Mouse (Mus musculus) cerebellum, adult 18-20 months (tissue): ENCODE results near the gene Kcnc1.
A peak's percentile ranks its signal among the peaks of the same experiment; 100 is the strongest.

Source experiments
- DNase-seq, 2 experiments: peaks; one replicate each; pipeline ENCODE4 v3.0.0; 2021

Gene Kcnc1

DNA sequence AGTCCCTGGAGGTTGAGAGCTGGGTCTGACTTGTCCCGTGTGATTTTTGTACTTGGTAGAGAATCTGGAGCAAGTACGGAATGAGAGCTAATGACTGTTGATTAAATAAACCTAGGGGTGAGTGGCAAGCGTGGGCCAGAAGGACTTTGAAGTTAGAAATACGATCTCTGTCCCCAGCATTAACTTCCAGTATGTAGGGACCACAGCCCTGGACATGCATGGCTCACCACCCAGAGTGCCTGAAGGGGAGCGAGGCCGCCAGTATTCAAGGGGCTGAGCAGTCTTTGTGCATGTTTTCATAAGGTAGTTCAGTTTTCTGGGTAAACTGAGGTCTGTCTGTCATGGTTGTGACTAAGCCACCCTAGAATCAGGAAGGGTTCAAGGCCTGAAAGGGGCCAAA, 726 bp upstream of the Kcnc1 start:
- DNase-seq: peak; percentile 26 to 44

DNA sequence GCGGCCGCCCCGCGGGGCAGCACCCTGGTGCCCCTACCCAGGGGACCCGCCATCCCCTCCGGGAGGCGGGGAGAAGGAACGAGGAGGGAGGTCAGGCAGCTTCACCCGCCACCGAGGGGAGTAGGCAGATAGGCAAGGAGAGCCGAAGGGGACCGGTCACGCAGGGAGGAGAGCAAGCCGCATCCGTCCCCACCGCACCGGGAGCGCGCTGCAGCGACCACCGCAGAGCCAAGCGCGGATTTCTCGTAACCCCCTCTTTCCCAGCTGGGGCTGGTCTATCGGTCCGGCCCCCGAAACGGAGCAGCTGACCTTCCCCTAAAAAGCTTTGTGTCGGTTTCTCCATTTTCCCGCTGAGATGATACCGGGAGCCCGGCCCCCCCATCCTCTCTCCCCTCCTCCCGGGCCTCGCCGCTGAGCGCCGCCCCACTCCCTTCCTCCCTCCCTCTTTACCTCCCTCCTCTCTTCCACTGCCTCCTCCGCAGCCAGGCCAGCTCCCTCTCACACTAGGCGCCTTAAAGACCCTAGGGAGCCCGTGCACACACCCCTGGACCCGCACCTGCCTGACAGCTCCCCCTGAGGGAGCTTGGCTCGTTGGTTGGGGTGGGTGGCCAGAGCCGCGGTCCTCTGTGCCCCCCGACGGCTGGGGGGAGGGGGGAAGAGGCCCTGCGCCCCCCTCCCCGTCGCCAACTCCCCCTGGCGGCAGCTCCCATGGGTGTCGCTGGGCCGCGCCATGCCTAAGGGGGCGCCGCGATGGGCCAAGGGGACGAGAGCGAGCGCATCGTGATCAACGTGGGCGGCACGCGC, 833 bp downstream of the Kcnc1 start:
- DNase-seq: peak; percentile 74

DNA sequence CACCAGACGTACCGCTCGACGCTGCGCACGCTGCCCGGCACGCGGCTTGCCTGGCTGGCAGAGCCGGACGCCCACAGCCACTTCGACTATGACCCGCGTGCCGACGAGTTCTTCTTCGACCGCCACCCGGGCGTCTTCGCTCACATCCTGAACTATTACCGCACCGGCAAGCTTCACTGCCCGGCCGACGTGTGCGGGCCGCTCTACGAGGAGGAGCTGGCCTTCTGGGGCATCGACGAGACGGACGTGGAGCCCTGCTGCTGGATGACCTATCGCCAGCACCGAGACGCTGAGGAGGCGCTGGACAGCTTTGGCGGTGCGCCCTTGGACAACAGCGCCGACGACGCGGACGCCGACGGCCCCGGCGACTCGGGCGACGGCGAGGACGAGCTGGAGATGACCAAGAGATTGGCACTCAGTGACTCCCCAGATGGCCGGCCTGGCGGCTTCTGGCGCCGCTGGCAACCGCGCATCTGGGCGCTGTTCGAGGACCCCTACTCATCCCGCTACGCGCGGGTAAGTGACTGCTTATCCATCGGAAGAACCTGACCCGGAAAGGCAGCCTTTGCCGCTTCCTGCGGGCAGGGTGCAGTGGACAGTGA, 1.5 kb downstream of the Kcnc1 start:
- peak; percentile 30 to 61 for DNase-seq

GRCm38 (mm10) chr7:46398612-46399011, 2.3 kb downstream of the Kcnc1 start:
- peak in 1 of 2 experiments; percentile 16 for DNase-seq

DNA sequence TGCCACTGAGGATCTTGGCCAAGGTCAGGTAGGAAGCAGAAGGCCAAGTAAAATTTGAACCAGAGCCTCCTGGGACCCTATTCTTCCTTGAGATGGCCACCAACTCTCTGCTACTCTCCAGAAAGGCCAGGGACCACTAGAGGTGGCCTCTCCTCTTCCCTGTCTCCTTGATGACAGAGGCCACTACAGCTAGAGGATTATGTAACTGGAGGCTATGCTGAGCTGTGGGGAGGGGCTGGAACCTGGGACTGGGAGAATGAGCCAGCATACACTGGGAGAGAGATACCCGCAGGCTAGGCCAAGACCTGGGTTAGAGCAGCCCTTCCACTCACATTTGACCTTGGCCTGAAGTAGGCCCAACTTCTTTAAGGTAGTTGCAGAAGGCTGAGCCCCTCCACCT, 3.4 kb downstream of the Kcnc1 start:
- DNase-seq: peak; percentile 48 to 59

DNA sequence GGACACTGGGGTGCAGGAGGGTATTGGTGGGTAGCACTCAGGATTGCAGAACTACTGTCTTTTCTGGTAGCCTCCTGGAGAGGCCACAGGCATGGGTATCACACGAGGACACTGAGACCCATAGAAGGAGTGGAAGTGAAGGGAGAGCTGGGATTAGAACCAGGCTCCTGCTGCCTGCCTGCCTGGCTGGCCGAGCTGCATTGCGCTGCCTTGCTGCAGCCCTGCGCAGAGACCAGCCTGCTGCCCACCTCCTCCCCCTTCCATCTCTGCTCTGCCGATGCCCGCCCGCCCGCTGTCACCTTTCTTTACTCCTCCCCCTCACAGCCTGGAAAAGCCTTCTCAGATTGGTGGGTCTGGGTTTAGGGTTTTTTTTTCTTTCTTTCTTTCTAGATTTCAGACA, 4.0 kb downstream of the Kcnc1 start:
- peak; percentile 56 for DNase-seq

GRCm38 (mm10) chr7:46401371-46402180, 5.3 kb downstream of the Kcnc1 start:
- peak; percentile 44 to 46 for DNase-seq

DNA sequence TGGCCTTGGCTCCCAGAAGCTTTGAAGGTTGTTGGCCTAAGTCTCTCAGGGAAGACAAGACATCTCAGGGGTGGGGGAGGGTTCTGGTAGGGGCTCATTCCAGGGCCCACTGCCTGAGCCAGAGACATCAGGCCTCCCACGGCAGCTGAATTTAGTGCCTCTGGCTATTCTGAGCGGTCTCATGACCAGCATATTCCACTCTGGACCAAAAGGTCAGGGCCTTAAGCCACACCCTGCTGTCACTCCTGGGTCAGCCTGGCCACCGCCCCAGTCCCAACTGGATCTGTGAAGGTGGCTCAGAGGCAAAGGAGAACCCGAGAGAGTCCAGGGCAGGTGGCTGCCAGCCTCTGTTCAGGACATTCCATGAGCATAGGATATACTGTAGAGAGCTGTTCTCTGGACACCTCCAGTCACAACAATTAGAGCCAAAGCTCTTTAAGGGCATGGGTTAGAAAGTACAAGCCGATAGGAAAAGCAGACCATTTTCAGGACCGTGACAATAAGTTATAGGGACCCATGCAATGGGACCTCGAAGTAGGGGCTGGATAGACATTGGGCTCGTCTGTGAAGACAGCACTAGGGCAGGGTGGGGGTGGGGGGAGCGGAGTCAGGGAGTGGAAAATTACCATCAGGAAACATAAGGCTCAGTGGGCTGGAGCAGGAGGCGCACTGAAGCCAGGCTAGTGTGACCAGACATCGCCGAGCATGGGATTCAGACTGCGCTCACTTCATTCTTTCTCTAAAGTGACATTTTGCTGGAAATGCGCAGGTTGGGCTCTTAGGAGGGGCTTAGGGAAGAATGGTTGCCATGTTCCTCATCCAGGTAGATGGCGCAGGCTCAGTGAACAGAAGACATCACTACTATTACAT, 7.6 kb downstream of the Kcnc1 start:
- peak; percentile 47 to 54 for DNase-seq

DNA sequence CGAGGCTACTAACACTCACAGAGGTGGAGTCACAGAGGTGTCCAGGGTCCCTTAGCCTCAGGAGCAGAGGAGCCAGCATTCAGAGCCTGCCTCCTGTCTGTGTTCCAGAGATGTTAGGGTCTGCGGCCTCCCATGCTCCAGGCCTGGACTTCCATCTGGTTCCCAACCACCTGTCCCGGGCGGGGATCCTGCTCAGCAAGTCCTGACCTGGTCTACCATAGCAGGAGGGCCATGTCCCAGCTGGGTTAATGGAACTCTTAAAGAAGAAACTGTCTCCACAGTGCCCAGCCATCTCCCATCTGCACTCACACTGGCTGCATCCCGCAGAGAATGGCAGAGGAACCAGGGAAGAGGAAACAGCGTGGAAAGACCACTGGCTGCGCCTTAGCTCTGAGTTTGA, 8.5 kb downstream of the Kcnc1 start:
- DNase-seq: peak; percentile 46 to 54

DNA sequence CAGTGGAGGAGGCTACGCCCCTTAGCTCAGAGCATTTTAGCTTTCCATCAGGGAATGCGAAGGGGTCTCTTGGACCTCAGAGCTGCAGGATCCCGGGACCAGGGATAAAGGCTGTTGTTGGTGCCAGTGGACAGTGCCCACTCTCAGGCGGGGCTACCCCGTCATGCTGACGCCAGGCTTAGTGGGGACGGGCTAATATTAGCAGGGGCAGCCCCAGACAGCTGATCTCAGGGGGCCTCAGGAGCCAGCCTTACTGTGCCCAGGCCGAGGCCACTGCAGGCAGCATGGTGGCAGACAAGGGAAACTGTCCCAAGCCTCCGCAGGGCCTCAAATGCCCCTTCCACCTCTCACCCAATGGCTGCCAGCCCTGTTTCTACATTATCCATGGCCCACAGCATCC, 12.3 kb downstream of the Kcnc1 start:
- no peak for DNase-seq

DNA sequence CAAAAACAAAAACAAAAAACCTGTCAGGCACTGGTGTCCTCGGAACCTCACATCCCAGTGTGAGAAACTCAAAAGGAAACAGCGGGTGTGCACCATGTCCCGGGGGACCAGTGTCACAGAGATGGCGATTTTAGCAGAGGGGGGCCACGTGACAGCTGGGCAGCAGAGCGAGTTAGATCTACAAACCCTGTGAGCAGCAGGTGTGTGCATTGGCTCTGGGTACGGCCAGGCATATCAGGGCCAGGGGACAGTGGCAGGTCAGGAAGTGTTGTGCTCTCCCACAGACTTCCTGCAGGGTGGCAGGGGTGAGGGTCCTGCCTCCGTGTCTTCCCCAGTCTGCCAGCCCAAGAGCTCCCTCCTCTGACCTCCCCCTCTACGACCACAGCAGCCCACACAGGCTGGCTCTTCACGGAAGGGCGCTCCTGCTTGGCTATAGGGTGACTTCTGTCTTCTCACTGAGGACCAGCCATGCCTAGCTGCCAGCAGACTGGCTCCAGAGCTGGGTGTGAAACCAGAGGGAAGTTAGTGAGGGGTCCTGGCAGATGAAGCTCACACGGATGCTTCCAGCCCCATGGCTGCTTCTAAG, 13.0 kb downstream of the Kcnc1 start:
- no peak for DNase-seq

DNA sequence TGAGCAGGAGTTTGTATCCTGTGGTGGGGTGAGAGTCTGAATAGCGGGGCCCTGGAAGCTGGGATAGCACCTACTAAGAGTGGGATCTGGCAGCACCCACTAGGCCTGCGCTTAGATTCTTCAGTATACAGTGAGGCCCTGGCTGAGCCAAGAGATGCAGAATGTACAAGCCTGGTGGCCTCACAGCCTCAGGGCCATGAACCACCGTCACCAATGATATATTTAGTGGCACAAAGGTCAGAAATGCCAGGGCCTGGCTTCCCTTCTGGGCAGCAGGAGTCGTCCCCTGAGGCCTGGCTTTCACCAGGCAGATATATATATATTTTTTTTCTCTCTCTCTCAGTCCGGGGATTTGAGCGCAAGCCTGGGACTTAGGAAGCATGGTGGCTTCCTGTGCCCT, 14.4 kb downstream of the Kcnc1 start:
- DNase-seq: no peak

DNA sequence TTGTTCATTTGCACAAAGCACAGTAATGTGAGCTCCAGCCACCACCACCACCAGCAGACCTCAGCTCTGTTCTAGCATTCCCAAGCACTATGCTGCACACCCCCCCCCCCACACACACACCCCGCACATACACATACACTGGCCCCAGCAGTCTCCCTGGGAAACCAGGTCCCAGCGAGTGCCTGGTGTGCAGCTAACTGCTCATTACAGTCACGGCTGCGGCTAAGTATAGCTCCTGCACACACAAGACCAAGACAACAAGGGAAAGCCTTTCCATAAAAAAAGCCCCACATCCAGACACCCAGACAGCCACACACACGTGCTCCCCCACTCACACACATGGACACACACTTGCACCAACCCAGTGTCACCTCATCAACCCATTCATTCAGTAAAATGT, 16.5 kb downstream of the Kcnc1 start:
- DNase-seq: no peak

DNA sequence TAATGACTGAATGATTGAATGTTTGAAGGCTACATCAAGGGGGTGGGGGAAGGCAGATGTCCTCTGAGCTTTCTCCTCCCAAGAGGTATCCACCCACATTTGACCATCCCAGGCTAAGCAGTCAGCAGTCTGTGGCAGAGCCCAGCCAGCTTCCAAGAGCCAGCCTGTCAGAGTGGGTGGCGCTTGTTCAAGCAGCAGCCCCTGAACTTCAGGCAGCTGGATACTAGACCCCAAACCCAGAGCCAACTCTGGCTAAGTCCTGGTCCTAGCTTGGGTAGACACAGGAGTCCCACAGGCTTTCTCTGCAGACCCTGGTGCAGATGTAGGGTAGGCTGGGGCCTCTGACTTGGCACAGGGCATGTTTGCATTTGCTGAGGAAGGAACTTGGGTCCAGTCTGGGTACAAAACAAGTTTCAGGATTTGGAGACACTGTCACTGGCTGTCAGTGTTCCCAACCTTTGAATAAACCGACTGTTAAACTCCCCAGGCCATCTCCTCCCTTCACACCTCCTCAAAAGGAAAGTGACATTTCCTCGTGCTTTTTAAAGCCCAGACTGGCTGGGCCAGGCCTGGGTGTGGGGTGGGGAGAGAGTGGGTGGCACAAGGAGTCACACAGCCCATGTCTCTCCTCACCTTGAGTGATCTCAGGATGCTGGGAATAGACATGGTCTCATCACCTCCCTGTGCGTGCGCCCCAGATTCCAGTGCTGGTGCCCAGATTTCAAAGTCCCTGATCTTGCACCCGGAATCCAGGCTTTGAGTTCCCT, 17.8 kb downstream of the Kcnc1 start:
- no peak for DNase-seq

DNA sequence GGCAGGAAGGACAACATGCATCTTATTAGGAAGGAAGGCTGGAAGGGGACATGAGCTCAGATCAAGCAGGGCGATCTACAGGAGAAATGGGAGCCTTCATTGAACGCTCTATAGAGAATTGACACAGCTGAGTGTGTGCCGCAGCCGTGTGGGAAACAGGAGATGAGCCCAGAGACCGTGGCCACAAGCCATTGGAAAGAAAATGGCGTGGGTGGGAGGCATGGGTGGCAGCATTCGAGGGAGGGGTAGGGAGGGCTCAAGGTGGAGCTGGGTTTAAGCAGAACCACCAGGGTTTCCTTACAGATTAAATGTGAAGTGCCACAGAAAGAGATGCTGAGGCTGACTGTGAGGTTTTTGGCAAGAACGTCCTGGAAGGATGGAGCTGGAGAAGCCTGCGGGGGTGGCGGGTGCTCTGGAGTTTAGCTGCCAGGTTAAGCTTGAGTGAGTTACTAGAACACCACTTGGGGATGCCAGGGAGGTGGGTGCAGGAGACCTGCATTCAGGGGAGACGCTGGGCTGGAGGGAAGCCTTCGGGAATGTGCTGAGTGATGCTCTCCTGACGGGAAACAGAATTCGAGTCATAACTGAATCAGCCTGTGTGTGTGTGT, 19.6 kb downstream of the Kcnc1 start:
- peak; percentile 71 for DNase-seq

DNA sequence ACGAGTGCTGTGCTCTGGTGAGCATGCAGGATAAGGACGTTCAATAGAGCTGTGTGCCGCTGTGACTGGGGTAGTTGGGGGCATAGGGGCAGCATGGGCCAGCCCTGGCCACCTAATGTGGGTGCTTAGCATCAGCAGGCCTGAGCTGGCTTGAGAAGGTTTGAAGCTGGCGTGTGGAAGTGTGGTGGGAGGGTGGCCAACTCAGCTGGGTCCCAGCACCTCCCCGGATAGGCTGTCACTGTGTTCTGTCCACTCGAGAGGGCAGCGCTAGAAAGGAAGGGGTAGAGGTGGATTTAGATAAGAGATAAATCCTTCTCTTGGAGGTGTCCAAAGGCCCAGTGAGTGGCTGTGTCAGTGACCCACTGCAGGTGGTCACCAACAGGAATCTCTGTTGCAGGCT, 21.2 kb downstream of the Kcnc1 start:
- peak in 1 of 2 experiments; percentile 59 for DNase-seq

- DNase-seq: peak; percentile 73 to 74
These were observed 21.9 kb downstream of the Kcnc1 start for GRCm38 (mm10) chr7:46418102-46418622.

DNA sequence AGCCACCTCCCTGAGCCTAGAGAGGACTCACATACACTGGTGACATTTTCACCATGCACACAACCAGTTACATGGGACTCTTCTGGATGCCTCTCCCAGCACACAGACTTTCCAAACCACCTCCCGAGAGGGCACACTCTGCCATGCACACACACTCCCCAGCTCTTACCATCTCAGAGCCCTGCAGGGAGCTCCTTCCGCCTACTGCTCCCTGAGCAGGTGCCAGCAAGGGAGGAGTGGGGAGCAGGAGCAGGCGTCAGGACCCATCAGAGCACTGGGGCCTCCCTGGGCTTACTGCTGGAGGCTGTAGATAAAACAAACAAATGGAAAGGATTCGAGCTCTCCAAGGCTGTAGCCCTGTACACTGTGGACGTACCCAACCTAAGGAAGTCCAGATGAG, 25.2 kb downstream of the Kcnc1 start:
- peak; percentile 64 to 71 for DNase-seq

- DNase-seq: no peak
These were observed 25.9 kb downstream of the Kcnc1 start for GRCm38 (mm10) chr7:46422052-46422763.

GRCm38 (mm10) chr7:46422764-46423412, 26.6 kb downstream of the Kcnc1 start:
- peak; percentile 88 to 89 for DNase-seq
